Mouse (Mus musculus) bone marrow, adult 2 months (tissue): ENCODE results near the gene Vezt.

ENCODE experiments used
- CTCF ChIP-seq: fragments of 200-500 bp; IDR thresholded peaks from 2 replicates; pipeline ENCODE4 v1.5.1; 2011; ENCODE audit warnings: low read length, control low read depth; ENCODE audit not compliant: control insufficient read depth, insufficient read depth
- POLR2A ChIP-seq: fragments of 200-500 bp; IDR thresholded peaks from 2 replicates; pipeline ENCODE4 v1.6.1; 2011; ENCODE audit warnings: low read depth, mild to moderate bottlenecking, control low read depth, low read length, borderline replicate concordance; ENCODE audit not compliant: control insufficient read depth

DNA sequence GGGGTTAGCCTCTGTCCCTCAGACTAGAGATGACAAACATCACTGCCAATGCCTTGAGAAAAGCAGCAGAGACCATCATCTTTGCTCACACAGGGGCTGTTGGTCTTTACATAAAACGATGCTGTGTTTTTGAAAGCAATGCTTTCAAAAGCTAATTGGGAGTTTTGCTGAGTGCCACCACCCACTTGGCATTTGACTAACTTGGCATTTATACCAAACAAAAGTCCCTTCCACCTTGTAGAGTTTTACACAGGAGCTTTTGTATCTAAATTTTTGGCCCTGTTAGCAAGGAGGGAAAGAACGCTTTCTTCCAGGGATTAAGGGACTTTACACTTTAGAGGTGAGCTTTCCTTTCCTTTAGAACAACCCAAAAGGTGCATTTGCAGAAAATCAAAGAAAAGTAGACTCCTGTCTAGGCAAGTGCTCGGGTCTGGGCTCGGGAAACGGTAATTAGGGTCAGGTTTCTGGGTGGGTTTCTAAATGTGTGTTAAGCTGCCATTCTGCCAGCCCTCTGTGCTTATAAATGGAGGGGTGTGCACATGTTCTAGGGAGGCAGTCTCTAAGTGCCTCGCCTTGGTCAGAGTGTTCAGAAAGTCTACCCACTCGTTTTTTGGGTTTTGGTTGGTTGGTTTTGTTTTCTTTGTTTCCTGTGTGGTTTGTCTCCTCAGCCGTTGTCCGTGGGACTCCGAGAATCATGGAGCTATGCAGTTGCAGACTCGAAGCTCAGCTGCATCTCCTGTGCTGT lies 119.9 kb downstream of the Vezt start:
- TF ChIP-seq POLR2A (no peak), CTCF (no peak)
